Mouse (Mus musculus) gastrocnemius, postnatal 14 days (tissue): ENCODE data around the gene Thegl. TPM values are rescaled to one million over a fixed set of nuclear protein-coding genes. Genes with fewer than 3 reads are reported as not detected.
A peak's percentile ranks its signal among the peaks of the same experiment; 100 is the strongest.
"Not testable (repeated sequence)": the region's sequence is repeated elsewhere in the genome, so short reads cannot be mapped to it uniquely, and the experiment has no call there.

Experiments used
- DNase-seq: peaks from one replicate; pipeline ENCODE4 v3.0.0; 2021; ENCODE audit warnings: mixed read lengths
- intact Hi-C: fragments of 180-260 bp; cut with DNase I; formaldehyde crosslinking; loops from one replicate; pipeline ENCODE4 v1.15.1; 2025; ENCODE audit warnings: low total_unique reads
- long read RNA-seq, 2 experiments: library from polyadenylated mRNA; stranded (forward); transcript quantifications; one replicate each; pipeline ENCODE4 v2.0.0; 2021
- total RNA-seq, 2 experiments: library from RNA; stranded (reverse); gene quantifications; 2 replicates each; pipeline ENCODE4 v1.2.3; 2021

The Thegl gene
- total RNA-seq: not detected
- long read RNA-seq, experiment 1: 0 reads
- long read RNA-seq, experiment 2: 0 reads

GRCm38 (mm10) chr5:77015544-77016482, at the start of gene Thegl:
TSS of gene Thegl (plus strand) at chr5:77016023.
- peak; percentile 83 for DNase-seq
- intact Hi-C loops: no loop called here

GRCm38 (mm10) chr5:76969250-76969649, 46.6 kb upstream of the Thegl start:
- no peak for DNase-seq
- intact Hi-C loops: no loop called here

- intact Hi-C loops, DNase-seq: not testable (repeated sequence)
Measured at GRCm38 (mm10) chr5:76971115-76971514, 44.7 kb upstream of the Thegl start.

GRCm38 (mm10) chr5:76973488-76973887, 42.3 kb upstream of the Thegl start:
- intact Hi-C loops: no loop called here
- DNase-seq: no peak

- intact Hi-C loops: no loop called here
- DNase-seq: no peak
Measured at GRCm38 (mm10) chr5:76974207-76974553, 41.6 kb upstream of the Thegl start.

GRCm38 (mm10) chr5:76974554-76975285, 41.1 kb upstream of the Thegl start, which contains the start of gene Srp72:
TSS of gene Srp72 (plus strand) at chr5:76974683.
- DNase-seq: peak; percentile 88
- intact Hi-C loops: no loop called here

GRCm38 (mm10) chr5:76975736-76976135, 40.1 kb upstream of the Thegl start:
- no peak for DNase-seq
- intact Hi-C loops: no loop called here

GRCm38 (mm10) chr5:76984015-76984414, 31.8 kb upstream of the Thegl start:
- intact Hi-C loops: no loop called here
- no peak for DNase-seq

- intact Hi-C loops: no loop called here
- no peak for DNase-seq
Measured at GRCm38 (mm10) chr5:76990789-76991188, 25.0 kb upstream of the Thegl start.

GRCm38 (mm10) chr5:76993174-76993814, 22.5 kb upstream of the Thegl start:
- intact Hi-C loops: no loop called here
- DNase-seq: no peak

GRCm38 (mm10) chr5:76998416-76998815, 17.4 kb upstream of the Thegl start:
- intact Hi-C loops: no loop called here
- no peak for DNase-seq

GRCm38 (mm10) chr5:77001192-77001591, 14.6 kb upstream of the Thegl start:
- DNase-seq: no peak

GRCm38 (mm10) chr5:77004051-77004821, 11.6 kb upstream of the Thegl start, which contains the start of gene Arl9:
TSS of gene Arl9 (plus strand) at chr5:77004055.
- intact Hi-C loops: loop anchor here (10.0 kb wide), 2 partner anchors 161 to 211 kb away; partner anchors contain the start of gene Spink2

More at GRCm38 (mm10) chr5:77001192-77001591, 14.6 kb upstream of the Thegl start:
- intact Hi-C loops: loop anchor here (10.0 kb wide), 2 partner anchors 164 to 214 kb away; partner anchors contain the start of gene Spink2

GRCm38 (mm10) chr5:77010352-77010751, 5.5 kb upstream of the Thegl start:
- intact Hi-C loops: no loop called here
- no peak for DNase-seq

More at GRCm38 (mm10) chr5:77004051-77004821, 11.6 kb upstream of the Thegl start, which contains the start of gene Arl9:
- DNase-seq: no peak

- intact Hi-C loops: no loop called here
- no peak for DNase-seq
Measured at GRCm38 (mm10) chr5:77011082-77011481, 4.7 kb upstream of the Thegl start.

GRCm38 (mm10) chr5:77013171-77013570, 2.7 kb upstream of the Thegl start:
- intact Hi-C loops: no loop called here

GRCm38 (mm10) chr5:77028034-77028433, 12.2 kb downstream of the Thegl start:
- intact Hi-C loops: no loop called here

More at GRCm38 (mm10) chr5:77013171-77013570, 2.7 kb upstream of the Thegl start:
- DNase-seq: no peak

GRCm38 (mm10) chr5:77029735-77030134, 13.9 kb downstream of the Thegl start:
- intact Hi-C loops: no loop called here
- DNase-seq: peak; percentile 37

More at GRCm38 (mm10) chr5:77028034-77028433, 12.2 kb downstream of the Thegl start:
- DNase-seq: no peak

GRCm38 (mm10) chr5:77035101-77035500, 19.3 kb downstream of the Thegl start:
- DNase-seq, intact Hi-C loops: not testable (repeated sequence)
